Mouse (Mus musculus): ENCODE data around the gene Itpk1.

GRCm38 (mm10) chr12:102710851-102711375 is 6.2 kb upstream of the Itpk1 start:
- no peak for TF ChIP-seq CTCF (IDR thresholded peaks at IDR 0.05; ENCODE audit: extremely low read depth, insufficient read length, insufficient replicate concordance, low read depth, low read length)
- no peak for TF ChIP-seq POLR2A (IDR thresholded peaks at IDR 0.05; ENCODE audit: low read depth, low read length)

Measured in small intestine, adult 2 months (tissue).